Mouse (Mus musculus): ENCODE measurements at regions not wholly inside any gene's neighbourhood (a gene's known extent, or its start where the extent isn't known, plus 50 kb on each side); places are given as distances from the start of the nearest gene placed in this dataset.

- no peak for DNase-seq (ENCODE audit: low spot score in 2 of 2)
Measured at GRCm38 (mm10) chr16:76078219-76078618, 56.1 kb upstream of the Samsn1 start.

DNA sequence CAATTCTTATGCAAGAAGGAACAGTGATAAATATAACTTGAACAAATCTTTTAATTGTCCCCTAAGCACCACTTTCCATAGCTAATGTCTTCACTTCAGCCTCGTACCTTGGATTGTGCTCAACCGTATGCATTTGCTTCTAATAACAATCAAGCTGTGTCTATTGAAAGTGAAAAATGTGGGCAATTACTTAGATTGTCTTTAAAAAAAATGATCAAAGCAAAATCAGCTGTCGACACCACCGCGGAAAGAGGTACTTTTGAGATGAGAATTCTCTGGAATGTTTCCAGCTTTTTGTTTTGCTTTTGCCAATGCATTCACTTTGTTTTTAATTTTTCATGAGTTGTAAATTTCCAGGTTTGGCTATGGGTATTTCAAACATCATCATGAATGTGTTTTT, 54.1 kb upstream of the Samsn1 start:
- DNase-seq (ENCODE audit: low spot score in 2 of 2), result no peak
